Mouse (Mus musculus): ENCODE data around the gene Fam53b.

- no peak for TF ChIP-seq EP300 (IDR thresholded peaks at IDR 0.05)
- TF ChIP-seq CTCF (IDR thresholded peaks at IDR 0.05) = no peak
Measured at GRCm38 (mm10) chr7:132802691-132803090, 11.0 kb downstream of the Fam53b start.

Measured in lung, postnatal 0 days (tissue).